In genomic region chr10:62906336-62906735, GRCm38 (mm10) we compare ENCODE assay signal across 26 mouse cellular contexts. TPM values are rescaled to one million over a fixed set of nuclear protein-coding genes. Genes with fewer than 3 reads are reported as not detected.
"Had no signal": no experiment of that assay in that cellular context is flagged by ENCODE, and none has a peak within 500 bp of the region (broad histone marks: within the 10 kb centered on the region; RNA-seq: fewer than 3 reads in every experiment).

No protein-coding gene starts in this region.

- H3K9ac ChIP-seq: embryonic facial prominence, embryonic 12.5 days; embryonic facial prominence, embryonic 13.5 days; embryonic facial prominence, embryonic 15.5 days; forebrain, embryonic 12.5 days; forebrain, embryonic 13.5 days; forebrain, embryonic 15.5 days; forebrain, postnatal 0 days had no signal

- H3K27me3 ChIP-seq: embryonic facial prominence, embryonic 12.5 days; embryonic facial prominence, embryonic 13.5 days; embryonic facial prominence, embryonic 15.5 days; forebrain, embryonic 12.5 days; forebrain, embryonic 13.5 days; forebrain, embryonic 15.5 days had no signal

- H3K4me2 ChIP-seq: embryonic facial prominence, embryonic 12.5 days; embryonic facial prominence, embryonic 13.5 days; embryonic facial prominence, embryonic 15.5 days; forebrain, embryonic 12.5 days; forebrain, embryonic 13.5 days; forebrain, embryonic 15.5 days had no signal

- DNase-seq: cerebellum, adult 9-11 months; cerebellum, postnatal 10 days; cerebellum, postnatal 14 days; cerebellum, postnatal 25 days; cerebellum, postnatal 36 days; embryo, embryonic 11 days; forebrain, postnatal 0 days; gastrocnemius, adult 2 months; gastrocnemius, postnatal 10 days; gastrocnemius, postnatal 14 days; gastrocnemius, postnatal 25 days; gastrocnemius, postnatal 36 days; heart, adult 18-20 months; heart, adult 2 months had no signal

- ATAC-seq: forebrain, embryonic 13.5 days; forebrain, embryonic 14.5 days; forebrain, embryonic 15.5 days; forebrain, embryonic 16.5 days; forebrain, postnatal 0 days had no signal

- H3K4me3 ChIP-seq: embryonic facial prominence, embryonic 10.5 days; embryonic facial prominence, embryonic 12.5 days; embryonic facial prominence, embryonic 13.5 days; embryonic facial prominence, embryonic 15.5 days; erythroblast, embryonic 14.5 days; forebrain, embryonic 10.5 days; forebrain, embryonic 12.5 days; forebrain, embryonic 13.5 days; forebrain, embryonic 15.5 days; gastrocnemius, adult 2 months; heart, adult 2 months; heart, embryonic 10.5 days had no signal

- H3K4me1 ChIP-seq: embryonic facial prominence, embryonic 10.5 days; embryonic facial prominence, embryonic 12.5 days; embryonic facial prominence, embryonic 13.5 days; embryonic facial prominence, embryonic 15.5 days; forebrain, embryonic 10.5 days; forebrain, embryonic 12.5 days; forebrain, embryonic 13.5 days; forebrain, embryonic 15.5 days; heart, embryonic 10.5 days had no signal

- H3K27ac ChIP-seq: embryonic facial prominence, embryonic 10.5 days; embryonic facial prominence, embryonic 12.5 days; embryonic facial prominence, embryonic 13.5 days; embryonic facial prominence, embryonic 15.5 days; forebrain, embryonic 10.5 days; forebrain, embryonic 12.5 days; forebrain, embryonic 13.5 days; forebrain, embryonic 15.5 days; gastrocnemius, adult 2 months; heart, adult 2 months; heart, embryonic 10.5 days had no signal

- H3K9me3 ChIP-seq: embryonic facial prominence, embryonic 10.5 days; embryonic facial prominence, embryonic 12.5 days; embryonic facial prominence, embryonic 13.5 days; embryonic facial prominence, embryonic 15.5 days; forebrain, embryonic 10.5 days; forebrain, embryonic 12.5 days; forebrain, embryonic 13.5 days; forebrain, embryonic 15.5 days; heart, embryonic 10.5 days had no signal

- H3K36me3 ChIP-seq: embryonic facial prominence, embryonic 10.5 days; embryonic facial prominence, embryonic 12.5 days; embryonic facial prominence, embryonic 13.5 days; embryonic facial prominence, embryonic 15.5 days; forebrain, embryonic 10.5 days; forebrain, embryonic 12.5 days; forebrain, embryonic 15.5 days; heart, embryonic 10.5 days had no signal

RNA-seq across cellular contexts. Expression of gene Tet1, which starts 2.5 kb away (rescaled TPM):
- polyA plus RNA-seq: erythroblast, embryonic 14.5 days had no signal
